Mouse (Mus musculus) brain, embryonic 14.5 days (tissue): ENCODE data around the gene Mnat1. TPM values are rescaled to one million over a fixed set of nuclear protein-coding genes. Genes with fewer than 3 reads are reported as not detected.
A peak's percentile ranks its signal among the peaks of the same experiment; 100 is the strongest.

Experiments
- DNase-seq: peaks from one replicate; pipeline ENCODE4 v3.0.0-alpha.2; 2011; ENCODE audit warnings: low read depth
- CTCF ChIP-seq: fragments of 200-500 bp; IDR thresholded peaks from 2 replicates; pipeline ENCODE4 v1.5.1; 2012; ENCODE audit warnings: inconsistent platforms, mild to moderate bottlenecking, moderate library complexity, borderline replicate concordance; ENCODE audit not compliant: insufficient read depth, insufficient read length; ENCODE audit errors: extremely low read depth
- POLR2A ChIP-seq: fragments of 200-500 bp; IDR thresholded peaks from 2 replicates; pipeline ENCODE4 v1.6.1; 2012; ENCODE audit warnings: mild to moderate bottlenecking, inconsistent platforms, borderline replicate concordance; ENCODE audit not compliant: poor library complexity, insufficient read depth, insufficient read length, severe bottlenecking; ENCODE audit errors: extremely low read depth
- polyA plus RNA-seq: library from polyadenylated mRNA; depleted of rRNA; stranded (reverse); fragments of >200 nt; gene quantifications from 2 replicates; pipeline ENCODE4 v1.2.3, GENCODE M21; 2012

The Mnat1 gene
- polyA plus RNA-seq, 1 experiment = 13.8 TPM

DNA sequence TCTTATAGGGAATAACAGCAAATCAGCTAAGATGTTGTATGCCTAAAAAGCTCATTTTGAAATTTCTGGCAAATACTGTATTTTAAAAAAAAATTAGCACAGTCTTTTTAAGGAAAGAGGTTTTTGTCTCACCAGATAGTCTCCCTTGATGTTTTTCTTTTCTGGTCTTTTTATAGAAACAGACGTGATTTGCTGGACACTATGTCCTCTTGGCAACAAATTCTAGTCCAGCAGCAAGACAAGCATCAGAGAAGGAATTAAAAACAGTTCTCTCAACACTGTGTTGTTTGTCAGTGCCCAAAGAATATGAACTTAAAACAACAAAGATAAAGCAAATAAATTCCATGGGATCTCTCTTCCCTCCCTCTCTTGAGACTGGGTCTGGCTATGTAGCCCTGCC is 85.6 kb downstream of the Mnat1 start:
- TF ChIP-seq POLR2A = no peak
- TF ChIP-seq CTCF = no peak
- DNase-seq = no peak

DNA sequence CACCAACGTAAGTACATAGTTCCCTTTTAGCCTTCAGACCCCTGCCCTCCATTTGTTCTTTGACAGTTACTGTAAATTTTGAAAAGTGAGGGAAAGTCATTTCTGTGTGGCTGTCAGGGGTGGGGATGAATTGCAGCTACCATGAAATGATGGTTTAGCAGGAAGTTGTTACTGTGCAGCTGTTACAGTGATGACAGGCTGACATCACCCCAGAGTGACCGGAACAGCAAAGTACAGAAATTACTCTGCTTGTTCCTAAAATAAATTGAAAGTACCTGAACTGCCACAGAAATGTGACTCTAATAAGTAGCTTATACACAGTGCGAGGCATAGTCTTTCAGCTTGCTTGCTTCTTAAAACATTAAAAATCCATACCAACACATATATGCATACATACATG is 86.9 kb downstream of the Mnat1 start:
- no peak for DNase-seq

DNA sequence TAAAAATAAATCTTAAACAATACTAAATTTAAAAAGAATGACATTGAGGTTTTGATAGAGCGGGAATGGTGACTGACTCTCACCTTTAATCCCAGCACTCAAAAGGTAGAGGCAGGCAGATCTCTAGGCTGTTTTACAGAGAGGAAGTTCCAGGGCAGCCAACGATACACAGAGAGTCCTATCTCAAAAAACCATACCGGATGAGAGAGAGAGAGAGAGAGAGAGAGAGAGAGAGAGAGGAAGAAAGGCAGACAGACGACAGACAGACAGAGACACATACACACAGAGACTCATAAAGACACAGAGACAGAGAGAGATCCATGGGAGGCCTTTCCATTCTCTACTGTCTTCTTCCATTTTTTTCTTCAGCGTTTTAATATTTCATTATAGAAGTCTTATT is 92.3 kb downstream of the Mnat1 start:
- no peak for DNase-seq
- no peak for TF ChIP-seq CTCF
- no peak for TF ChIP-seq POLR2A

More for the DNA sequence above, 86.9 kb downstream of the Mnat1 start:
- TF ChIP-seq POLR2A (no peak), CTCF (no peak)

DNA sequence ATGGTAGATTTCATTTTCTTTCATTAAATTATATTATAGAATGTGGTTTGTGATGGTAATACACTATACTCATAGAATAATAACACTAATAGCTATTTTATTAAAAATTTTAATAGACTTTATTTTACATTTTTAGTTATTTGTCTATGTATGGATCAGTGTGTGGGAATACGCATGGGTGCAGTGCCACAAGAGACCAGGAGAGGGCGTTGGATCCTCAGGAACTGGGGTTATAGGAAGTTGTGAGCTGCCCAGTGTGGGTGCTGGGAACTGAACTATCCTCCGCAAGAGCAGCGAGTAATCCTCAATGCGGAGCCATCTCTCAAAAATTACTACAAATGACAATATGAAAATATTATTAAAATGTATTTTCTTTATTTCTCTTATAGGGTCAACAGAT is 95.1 kb downstream of the Mnat1 start:
- DNase-seq = no peak
- TF ChIP-seq POLR2A (no peak), CTCF (peak; percentile 33; the same call in 1 of the 2 replicates)

DNA sequence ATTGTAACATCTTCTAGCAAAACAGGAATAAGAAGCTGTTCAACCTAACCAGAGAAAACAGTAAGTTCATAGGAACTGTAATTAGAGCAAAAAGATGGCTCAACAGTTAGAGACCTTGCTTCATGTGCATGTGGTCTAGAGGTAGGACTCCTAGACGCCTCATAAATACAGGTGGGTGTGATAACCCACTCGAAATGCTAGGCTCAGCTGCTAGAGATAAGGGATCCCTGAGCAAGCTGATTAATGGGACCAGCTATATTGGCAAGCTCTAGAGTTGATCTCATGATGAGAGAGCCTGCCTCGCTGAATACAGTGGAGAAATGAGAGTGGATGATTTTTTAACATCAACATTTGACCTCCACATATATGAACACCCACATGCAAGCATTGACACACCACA is 97.7 kb downstream of the Mnat1 start:
- no peak for DNase-seq
- TF ChIP-seq CTCF (no peak), POLR2A (no peak)

DNA sequence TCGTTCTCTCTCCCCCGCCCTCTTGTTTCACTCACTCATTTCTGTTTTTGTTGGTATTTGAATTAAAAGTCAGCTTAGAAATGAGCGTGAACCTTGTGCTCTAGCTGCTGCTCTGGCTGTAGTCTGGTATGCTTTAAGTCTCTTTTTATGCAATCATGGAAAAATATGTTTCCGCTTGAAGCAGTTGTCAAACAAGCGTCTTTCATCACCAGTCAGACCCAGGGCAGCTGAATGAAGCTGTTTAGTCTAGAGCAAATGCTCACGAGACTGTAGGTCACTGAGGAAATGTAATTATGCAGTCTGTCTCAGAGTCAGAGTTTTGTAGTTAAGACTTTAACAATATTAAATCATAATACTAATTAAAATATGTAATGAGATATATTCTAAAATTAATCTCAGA is 100.4 kb downstream of the Mnat1 start:
- TF ChIP-seq POLR2A (no peak), CTCF (no peak)
- DNase-seq = no peak

DNA sequence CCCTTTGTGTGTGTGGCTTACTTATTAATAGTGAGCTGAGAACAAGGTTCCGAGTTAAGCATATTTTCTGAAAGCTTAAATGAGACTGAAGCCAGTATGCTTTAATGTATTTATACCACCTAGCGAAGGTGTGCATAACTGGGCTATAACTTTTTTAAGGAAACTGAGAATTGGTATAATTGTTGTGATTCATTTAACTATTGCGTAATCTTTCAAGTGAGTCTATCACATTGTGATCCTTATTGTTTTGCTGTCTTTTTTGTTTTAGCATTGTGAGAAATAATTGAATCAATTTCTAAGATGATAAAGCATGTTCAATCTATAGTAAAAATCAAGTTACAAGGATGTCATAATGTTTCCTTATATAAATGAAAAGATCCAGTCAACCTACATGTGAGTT is 104.9 kb downstream of the Mnat1 start:
- TF ChIP-seq POLR2A (no peak), CTCF (no peak)

DNA sequence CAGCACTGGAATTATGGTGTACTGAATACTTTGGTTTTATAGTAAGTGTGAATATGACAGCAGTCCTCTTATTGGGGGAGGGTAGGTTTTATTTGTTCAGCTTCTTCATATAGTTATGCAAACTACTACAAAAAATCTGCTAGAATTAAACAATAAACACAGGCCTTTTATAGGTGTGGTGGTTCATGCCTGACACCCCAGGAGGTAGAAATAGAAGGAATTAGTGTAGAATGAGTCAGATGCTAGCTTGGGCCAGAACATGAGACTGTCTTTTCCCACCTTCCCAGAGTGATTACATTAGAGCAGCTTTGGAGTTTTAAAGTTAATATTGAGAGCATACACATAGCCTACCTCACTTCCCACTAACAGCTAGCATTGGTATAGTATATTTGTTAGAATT is 106.7 kb downstream of the Mnat1 start:
- DNase-seq = no peak
- TF ChIP-seq CTCF (no peak), POLR2A (no peak)

More for the DNA sequence above, 104.9 kb downstream of the Mnat1 start:
- DNase-seq = no peak

DNA sequence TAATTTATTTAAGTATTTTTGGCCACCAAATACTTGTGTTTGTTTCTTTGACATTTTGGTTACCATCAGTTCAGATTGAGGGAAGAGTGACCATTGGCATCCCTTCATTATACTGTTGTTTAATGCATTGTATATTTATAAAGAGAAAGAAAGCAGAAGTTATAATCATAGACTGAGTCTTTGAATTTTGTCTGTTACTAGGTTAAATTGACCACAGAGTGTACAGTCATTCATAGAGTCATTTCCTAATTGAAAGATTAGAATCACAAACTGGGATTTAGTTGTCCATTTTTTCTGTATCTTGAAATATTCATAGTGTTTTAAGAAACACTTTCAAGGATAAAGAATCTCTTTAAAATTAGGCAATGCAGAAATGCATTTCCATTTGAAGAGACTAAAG is 108.0 kb downstream of the Mnat1 start:
- no peak for TF ChIP-seq CTCF
- TF ChIP-seq POLR2A = no peak
- no peak for DNase-seq

DNA sequence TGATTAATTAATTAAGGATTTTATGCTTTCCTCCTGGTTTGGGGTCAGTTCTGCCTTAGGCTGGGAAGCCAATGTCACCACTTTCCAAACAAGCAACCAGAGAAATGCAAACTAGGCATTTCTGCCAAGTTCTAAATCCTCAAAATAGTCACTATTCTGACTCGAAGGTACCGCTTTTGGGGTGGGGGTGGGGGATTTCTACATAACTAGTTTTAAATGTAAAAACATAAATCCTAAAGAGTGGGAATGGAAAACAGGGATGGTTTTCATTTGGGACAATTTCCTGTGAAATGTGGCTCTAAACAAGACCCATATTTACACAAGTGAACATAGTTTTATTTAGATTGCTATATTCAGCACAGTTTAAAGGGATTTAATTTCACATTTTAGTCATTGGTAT is 109.1 kb downstream of the Mnat1 start:
- DNase-seq = no peak
- TF ChIP-seq POLR2A (no peak), CTCF (no peak)

DNA sequence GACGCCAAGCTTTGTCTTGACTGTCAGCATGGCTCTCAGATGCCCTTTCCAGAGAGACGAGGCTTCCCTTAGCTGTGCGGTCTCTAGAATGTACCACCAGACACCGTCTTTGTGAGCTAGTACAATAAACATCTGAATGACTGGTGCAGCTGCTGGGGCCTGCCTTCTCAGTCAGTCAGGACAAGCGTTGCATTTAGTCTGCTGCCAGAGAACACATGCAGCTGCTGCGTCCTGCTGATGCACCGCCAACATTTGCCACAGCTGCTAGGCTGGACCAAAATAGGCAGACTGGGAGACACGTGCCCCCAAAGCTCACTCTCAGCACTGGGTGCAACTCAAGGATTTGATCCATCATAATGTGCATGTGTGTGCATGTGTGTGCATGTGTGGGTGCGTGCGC is 118.4 kb downstream of the Mnat1 start:
- DNase-seq = peak; percentile 88
- no peak for TF ChIP-seq POLR2A
- TF ChIP-seq CTCF = no peak

DNA sequence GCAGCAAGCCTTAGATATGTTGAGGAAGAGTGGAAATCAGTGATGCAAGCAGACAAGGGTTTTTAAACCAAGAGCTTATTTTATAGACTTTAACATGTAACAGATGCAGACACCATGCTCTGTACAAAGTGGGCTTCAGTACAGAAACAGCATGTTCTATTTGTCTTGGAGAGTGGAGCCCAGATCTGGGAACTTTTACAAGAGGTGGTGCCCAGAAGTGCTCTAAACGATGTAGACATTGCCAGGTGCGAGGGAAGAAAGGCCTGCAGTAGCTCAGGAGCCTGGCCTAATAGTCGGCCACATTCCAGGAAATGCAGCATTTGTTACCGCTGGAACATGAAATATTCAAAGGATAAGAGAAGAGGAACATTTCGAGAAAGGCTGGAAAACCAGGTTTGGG is 122.2 kb downstream of the Mnat1 start:
- TF ChIP-seq POLR2A (no peak), CTCF (no peak)
- DNase-seq = no peak
